Mouse (Mus musculus): Measurements from ENCODE around the gene Olfr1359.
"Not testable (repeated sequence)": the region's sequence is repeated elsewhere in the genome, so short reads cannot be mapped to it uniquely, and the experiment has no call there.

Olfr1359 gene

GRCm38 (mm10) chr13:21697811-21698210 is at the start of gene Olfr1359:
Olfr1359 (plus strand) TSS chr13:21698111.
- DNase-seq (ENCODE audit: low read depth in 1 of 2, low spot score in 2 of 2): no peak

- no peak for DNase-seq (ENCODE audit: low read depth in 1 of 2, low spot score in 2 of 2)
Measured at GRCm38 (mm10) chr13:21663286-21663685, 34.6 kb upstream of the Olfr1359 start, which contains the start of gene Olfr1361. Olfr1361 (minus strand) TSS chr13:21663386.

- no peak for DNase-seq (ENCODE audit: low read depth in 1 of 2, low spot score in 2 of 2)
Measured at GRCm38 (mm10) chr13:21677305-21677704, 20.6 kb upstream of the Olfr1359 start, which contains the start of gene Olfr1360. Olfr1360 (minus strand) TSS chr13:21677405.

- no peak for DNase-seq (ENCODE audit: low read depth in 1 of 2, low spot score in 2 of 2)
Measured at GRCm38 (mm10) chr13:21706669-21707068, 8.8 kb downstream of the Olfr1359 start.

- DNase-seq (ENCODE audit: low read depth in 1 of 2, low spot score in 2 of 2): peak; percentile 60 to 79
Measured at GRCm38 (mm10) chr13:21710031-21710711, 12.3 kb downstream of the Olfr1359 start.

GRCm38 (mm10) chr13:21710821-21711525 is 13.1 kb downstream of the Olfr1359 start:
- DNase-seq (ENCODE audit: low read depth in 1 of 2, low spot score in 2 of 2): peak in 1 of 2 experiments; percentile 76

GRCm38 (mm10) chr13:21711698-21712097 is 13.8 kb downstream of the Olfr1359 start:
- DNase-seq (ENCODE audit: low read depth in 1 of 2, low spot score in 2 of 2): no peak

GRCm38 (mm10) chr13:21714725-21715124 is 16.8 kb downstream of the Olfr1359 start:
- peak in 1 of 2 experiments; percentile 29 for DNase-seq (ENCODE audit: low read depth in 1 of 2, low spot score in 2 of 2)

- DNase-seq (ENCODE audit: low read depth in 1 of 2, low spot score in 2 of 2): peak in 1 of 2 experiments; percentile 24
Measured at GRCm38 (mm10) chr13:21715131-21715863, 17.4 kb downstream of the Olfr1359 start.

GRCm38 (mm10) chr13:21715864-21716539 is 18.1 kb downstream of the Olfr1359 start, which contains the start of the genes Hist1h2bl and Hist1h2ai:
Hist1h2bl (minus strand) TSS chr13:21716143.
Hist1h2ai (plus strand) TSS chr13:21716422.
- peak; percentile 60 to 65 for DNase-seq (ENCODE audit: low read depth in 1 of 2, low spot score in 2 of 2)

GRCm38 (mm10) chr13:21716540-21717391 is 18.9 kb downstream of the Olfr1359 start:
- peak; percentile 36 to 49 for DNase-seq (ENCODE audit: low read depth in 1 of 2, low spot score in 2 of 2)

GRCm38 (mm10) chr13:21717397-21718357 is 19.8 kb downstream of the Olfr1359 start, which contains the start of gene Hist1h3h:
Hist1h3h (plus strand) TSS chr13:21717659.
- DNase-seq (ENCODE audit: low read depth in 1 of 2, low spot score in 2 of 2): peak; percentile 61 to 68

GRCm38 (mm10) chr13:21718381-21719080 is 20.6 kb downstream of the Olfr1359 start:
- no peak for DNase-seq (ENCODE audit: low read depth in 1 of 2, low spot score in 2 of 2)

GRCm38 (mm10) chr13:21721107-21721756 is 23.3 kb downstream of the Olfr1359 start:
- DNase-seq (ENCODE audit: low read depth in 1 of 2, low spot score in 2 of 2): not testable (repeated sequence)

GRCm38 (mm10) chr13:21721757-21722372 is 24.0 kb downstream of the Olfr1359 start, which contains the start of gene Hist1h2bm:
Hist1h2bm (plus strand) TSS chr13:21722044.
- peak; percentile 16 to 39 for DNase-seq (ENCODE audit: low read depth in 1 of 2, low spot score in 2 of 2)

GRCm38 (mm10) chr13:21722373-21722925 is 24.5 kb downstream of the Olfr1359 start:
- DNase-seq (ENCODE audit: low read depth in 1 of 2, low spot score in 2 of 2): no peak
